Mouse (Mus musculus) cortical plate, adult 2 months (tissue): ENCODE measurements at regions not wholly inside any gene's neighbourhood (a gene's known extent, or its start where the extent isn't known, plus 50 kb on each side); places are given as distances from the start of the nearest gene placed in this dataset.

Experiments used
- CTCF ChIP-seq: fragments of 200-500 bp; IDR thresholded peaks from 2 replicates; pipeline ENCODE4 v1.5.1; 2011; ENCODE audit warnings: mild to moderate bottlenecking, control low read depth, low read length; ENCODE audit not compliant: insufficient read depth; ENCODE audit errors: extremely low read depth
- POLR2A ChIP-seq: fragments of 200-500 bp; IDR thresholded peaks from 2 replicates; pipeline ENCODE4 v1.6.1; 2011; ENCODE audit warnings: mild to moderate bottlenecking, low read length, control low read depth; ENCODE audit not compliant: insufficient read depth; ENCODE audit errors: extremely low read depth

- TF ChIP-seq CTCF = no peak
- TF ChIP-seq POLR2A = no peak
Observed at GRCm38 (mm10) chr16:87031836-87032235, 322.1 kb upstream of the N6amt1 start.
